Mouse (Mus musculus): Measurements from ENCODE around the gene Myb.
A peak's percentile ranks its signal among the peaks of the same experiment; 100 is the strongest.

Myb gene

GRCm38 (mm10) chr10:21160537-21161358, at the start of gene Myb:
Myb (minus strand) TSS chr10:21160984.
- DNase-seq (ENCODE audit: low read depth, low spot score): peak; percentile 89

- no peak for DNase-seq (ENCODE audit: low read depth, low spot score)
These were observed 46.6 kb upstream of the Myb start for GRCm38 (mm10) chr10:21207378-21207777.

- DNase-seq (ENCODE audit: low read depth, low spot score): no peak
These were observed 45.4 kb upstream of the Myb start for GRCm38 (mm10) chr10:21206232-21206631.

DNA sequence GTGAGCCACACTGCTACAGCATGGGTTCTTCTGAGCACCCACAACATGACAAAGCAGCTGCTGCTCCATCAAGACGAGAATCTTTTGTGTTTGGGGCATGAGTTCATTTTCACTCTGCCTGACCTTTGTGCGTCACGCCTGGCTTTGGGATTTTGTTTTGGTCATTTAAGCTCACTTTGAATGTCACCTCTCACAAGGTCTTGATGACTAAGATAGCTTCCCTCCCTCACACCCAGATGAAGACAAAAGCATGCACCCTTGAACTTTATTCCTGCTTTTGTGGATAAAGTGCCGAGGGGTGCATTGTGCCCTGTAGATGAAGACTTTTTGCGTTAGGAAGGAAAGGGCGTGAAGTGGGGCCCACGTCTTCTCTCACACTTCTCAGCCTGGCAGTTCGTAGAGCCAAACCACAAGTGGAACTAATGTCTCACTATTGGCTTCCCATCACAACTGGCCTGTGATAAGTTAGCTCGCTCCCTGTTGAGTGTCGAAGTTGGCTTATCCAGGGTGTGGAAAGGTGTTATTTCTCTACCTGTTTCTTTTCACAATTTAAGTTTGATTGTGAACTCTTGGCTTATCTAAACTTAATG, 43.8 kb upstream of the Myb start:
- DNase-seq (ENCODE audit: low read depth, low spot score): no peak

DNA sequence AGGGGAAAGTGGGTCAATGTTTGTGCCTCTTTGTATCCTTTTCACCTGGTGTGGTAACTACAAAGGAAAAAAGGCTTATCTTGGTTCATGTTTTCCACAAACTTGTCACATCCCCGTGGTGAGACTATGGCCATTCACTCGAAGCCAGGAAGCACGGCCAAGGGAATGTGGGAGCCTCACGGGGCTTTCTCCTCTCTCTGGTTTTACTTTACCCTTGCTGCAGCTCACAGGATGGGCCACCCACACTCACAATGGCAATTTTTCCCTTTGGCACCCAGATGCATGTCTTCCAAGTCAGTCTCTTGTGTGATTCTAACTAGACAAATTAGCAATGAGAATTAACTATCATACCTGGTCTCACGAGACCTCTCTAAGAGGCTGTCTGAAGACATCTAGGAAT, 43.1 kb upstream of the Myb start:
- DNase-seq (ENCODE audit: low read depth, low spot score): no peak

DNA sequence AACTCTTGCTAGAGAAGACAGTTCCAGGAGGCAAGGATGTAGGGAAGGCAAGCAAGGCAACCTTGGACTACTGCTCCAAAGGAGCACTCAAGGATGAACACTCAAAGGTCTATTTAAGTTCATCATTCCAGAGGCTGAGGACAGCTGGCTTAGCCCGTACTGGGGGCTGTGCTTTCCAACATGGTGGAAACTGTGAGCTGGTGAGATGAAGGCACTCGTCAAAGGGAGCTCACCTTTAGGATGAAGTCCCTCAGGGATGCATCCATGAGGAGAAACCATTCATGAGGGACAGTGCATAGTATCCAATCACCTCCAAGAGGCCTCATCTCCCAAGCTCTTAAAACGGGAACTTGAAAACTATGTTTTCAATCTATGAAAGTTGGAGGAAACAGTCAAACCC, 42.7 kb upstream of the Myb start:
- no peak for DNase-seq (ENCODE audit: low read depth, low spot score)

GRCm38 (mm10) chr10:21200761-21201160, 40.0 kb upstream of the Myb start:
- peak; percentile 77 for DNase-seq (ENCODE audit: low read depth, low spot score)

GRCm38 (mm10) chr10:21200322-21200721, 39.5 kb upstream of the Myb start:
- DNase-seq (ENCODE audit: low read depth, low spot score): no peak

DNA sequence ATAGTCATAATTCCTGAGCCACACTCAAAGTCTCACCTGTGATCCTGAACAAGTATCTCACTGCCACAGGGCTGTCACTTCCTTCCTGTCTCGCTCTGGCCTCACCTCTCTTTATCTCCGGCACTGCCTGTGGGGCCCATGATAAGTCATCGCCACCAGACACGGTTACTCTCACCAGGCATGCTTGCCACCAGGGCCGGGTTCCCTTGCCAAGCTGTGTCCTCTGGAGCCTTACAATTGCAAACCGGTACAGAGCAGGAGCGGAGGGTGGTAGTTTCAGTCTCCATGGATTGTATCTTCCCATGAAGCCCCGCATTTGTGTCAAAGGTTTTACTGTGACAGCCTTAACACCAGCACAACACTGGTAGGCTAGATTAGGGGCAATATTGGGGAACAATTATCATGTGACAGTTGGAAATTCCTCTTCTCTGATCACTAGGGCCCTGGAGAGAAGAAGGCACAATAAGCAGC, 35.9 kb upstream of the Myb start:
- DNase-seq (ENCODE audit: low read depth, low spot score): no peak

DNA sequence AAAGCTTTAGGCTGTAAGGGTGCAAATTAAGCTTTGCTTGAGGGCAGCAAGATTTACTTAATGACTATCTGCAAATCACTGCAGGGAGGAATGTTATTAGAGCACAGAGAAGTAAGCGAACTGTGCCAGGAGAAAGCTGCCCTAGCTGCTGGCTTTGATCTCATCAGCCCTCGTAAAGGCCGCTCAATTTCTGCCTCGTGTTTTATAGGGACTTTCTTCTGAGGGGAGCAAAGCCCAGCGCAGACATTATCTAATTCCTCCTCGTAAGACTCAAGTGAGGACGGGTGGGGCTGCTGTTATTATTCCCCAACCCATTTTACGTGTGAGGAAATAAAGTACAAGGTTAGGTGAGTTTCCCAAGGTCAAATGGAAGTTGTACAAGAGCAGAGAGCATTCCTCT, 34.8 kb upstream of the Myb start:
- DNase-seq (ENCODE audit: low read depth, low spot score): no peak

GRCm38 (mm10) chr10:21193935-21194505, 33.2 kb upstream of the Myb start:
- no peak for DNase-seq (ENCODE audit: low read depth, low spot score)

DNA sequence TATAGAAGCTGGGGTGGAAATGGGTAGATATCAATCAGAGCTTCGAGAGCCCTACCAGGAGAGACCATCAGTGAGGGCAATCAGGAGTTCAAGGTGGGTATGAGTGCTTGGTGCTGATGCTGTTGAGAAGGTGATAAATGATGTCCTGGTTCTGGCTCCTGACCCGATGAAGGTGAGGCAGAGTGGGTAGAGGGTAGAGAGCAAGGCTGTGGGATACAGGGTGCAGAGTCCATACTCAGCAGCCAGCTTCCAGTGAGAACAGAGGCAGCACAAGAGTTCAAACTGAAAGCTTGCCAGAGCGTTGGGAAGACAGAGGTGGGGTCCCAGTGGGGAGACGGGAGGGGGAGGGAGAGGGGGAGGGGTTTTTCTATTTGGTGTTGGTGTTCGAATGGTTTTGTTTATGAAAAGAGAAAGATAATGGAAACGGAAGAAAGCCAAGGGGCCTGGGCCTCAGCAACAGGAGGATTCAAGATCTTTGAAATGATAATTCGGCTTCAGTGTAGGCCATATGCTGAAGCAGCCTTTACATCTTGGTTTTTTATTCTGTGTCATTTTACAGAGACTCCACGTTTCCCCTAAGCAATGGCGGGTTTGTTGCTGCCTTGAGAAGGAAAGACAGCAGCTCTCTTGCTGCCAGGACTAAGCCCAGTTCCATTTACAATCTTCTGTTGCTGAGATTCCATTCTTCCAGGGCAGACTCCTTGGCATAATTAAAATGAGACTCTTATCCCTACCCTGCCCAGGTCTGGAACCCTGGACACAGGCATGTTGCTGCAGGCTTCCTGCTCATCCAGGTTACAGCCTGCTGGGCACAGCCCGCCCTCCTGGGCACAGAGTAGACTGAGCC, 32.5 kb upstream of the Myb start:
- no peak for DNase-seq (ENCODE audit: low read depth, low spot score)

DNA sequence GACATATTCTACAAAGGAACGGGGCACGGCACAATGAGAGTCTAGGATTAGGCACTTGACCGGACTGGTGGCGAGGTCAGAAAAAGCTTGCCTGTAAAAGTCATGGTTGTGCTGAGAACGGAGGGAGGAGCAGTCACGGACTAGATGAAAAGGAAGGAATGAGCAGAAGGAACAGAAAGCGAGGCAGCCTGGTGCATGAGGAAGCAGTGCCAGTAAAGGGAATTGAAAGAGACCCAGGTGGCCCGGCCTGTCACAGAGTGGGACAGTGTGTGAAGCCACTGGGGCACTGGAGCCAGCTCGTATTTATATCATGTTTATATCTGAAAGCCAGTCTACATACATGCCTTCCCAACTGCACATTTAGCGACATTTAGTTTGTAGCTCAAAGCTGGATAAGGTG, 31.7 kb upstream of the Myb start:
- peak; percentile 87 for DNase-seq (ENCODE audit: low read depth, low spot score)

GRCm38 (mm10) chr10:21189756-21190397, 29.1 kb upstream of the Myb start:
- peak; percentile 70 for DNase-seq (ENCODE audit: low read depth, low spot score)

GRCm38 (mm10) chr10:21189275-21189601, 28.5 kb upstream of the Myb start:
- peak; percentile 79 for DNase-seq (ENCODE audit: low read depth, low spot score)

DNA sequence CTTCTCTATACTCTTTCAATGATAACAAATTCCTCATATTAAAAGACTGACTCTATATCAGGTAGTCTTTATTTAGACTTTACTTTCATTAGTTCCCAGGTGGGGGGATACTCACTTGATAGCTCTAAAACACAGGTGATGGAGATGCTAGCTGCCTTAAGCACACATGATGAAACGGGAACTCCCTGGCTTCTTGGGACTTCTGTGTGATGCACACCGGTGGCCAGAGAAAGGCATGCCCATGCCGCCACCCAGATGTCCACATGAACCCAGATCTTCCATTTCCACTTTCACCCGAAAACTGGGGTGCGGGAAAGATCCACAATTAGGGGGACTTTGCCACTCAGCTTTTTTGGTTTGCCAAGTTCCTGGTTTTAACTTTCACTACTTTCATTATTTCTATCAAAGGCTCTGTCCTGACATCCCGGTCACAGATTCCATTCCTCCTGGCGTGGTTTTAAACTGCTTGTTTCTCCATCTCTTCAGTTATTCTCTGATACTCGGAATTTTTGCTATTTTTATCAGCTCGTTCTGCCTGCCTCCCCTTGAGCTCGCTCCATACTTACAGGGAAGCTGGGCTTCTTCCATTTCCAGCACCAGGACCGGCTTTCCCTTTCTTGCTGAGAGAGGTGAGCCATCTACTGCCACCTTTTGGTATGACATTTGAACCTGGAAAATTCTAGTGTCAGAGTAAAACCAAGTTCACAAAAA, 27.9 kb upstream of the Myb start:
- no peak for DNase-seq (ENCODE audit: low read depth, low spot score)

GRCm38 (mm10) chr10:21187847-21188246, 27.1 kb upstream of the Myb start:
- DNase-seq (ENCODE audit: low read depth, low spot score): no peak

DNA sequence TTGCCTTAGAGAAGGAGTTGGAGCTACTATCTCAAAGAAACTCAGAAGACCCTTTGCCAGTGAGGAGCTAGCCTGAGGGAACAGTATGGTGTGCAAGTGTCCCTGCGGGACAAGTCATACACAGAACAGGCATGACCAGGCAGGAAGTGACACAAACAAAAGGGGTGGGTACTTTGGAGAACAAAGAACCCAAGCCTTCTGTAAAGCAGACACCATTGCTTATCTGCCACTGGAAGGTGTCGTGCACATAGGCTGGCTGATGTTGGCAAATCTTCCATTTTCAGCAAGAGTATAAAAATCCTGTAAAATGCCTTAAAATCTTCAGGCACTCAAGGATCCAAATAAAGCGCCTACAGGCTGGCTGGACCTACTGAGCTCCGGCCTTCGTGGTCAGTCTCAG, 25.9 kb upstream of the Myb start:
- no peak for DNase-seq (ENCODE audit: low read depth, low spot score)

DNA sequence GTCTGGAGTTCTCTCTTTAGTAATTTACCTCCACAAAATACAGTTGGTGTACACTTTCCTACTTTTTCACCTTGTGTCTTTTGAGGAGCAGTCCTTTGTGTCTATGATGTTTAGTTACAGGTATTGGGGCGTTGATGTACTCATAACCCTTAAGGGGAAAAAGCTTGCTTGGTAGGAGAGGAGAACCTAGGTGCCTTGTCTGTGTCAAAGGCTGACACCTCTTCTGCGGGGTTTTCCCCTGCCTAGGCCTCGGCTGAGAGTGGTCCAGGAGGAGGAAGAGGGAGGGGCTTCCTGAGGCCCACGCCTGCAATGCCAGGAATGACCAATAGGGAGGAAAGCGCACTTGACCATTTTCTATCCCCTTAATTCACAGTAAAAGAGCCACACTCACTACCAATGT, 17.9 kb upstream of the Myb start:
- DNase-seq (ENCODE audit: low read depth, low spot score): peak; percentile 70

- DNase-seq (ENCODE audit: low read depth, low spot score): no peak
These were observed 17.5 kb upstream of the Myb start for GRCm38 (mm10) chr10:21178281-21178680.

- DNase-seq (ENCODE audit: low read depth, low spot score): no peak
These were observed 11.9 kb upstream of the Myb start for GRCm38 (mm10) chr10:21172650-21173200.
